9 mouse cellular contexts compared by ENCODE assay signal in genomic region chr16:30172798-30173202, GRCm38 (mm10).
DNase-seq lines count a peak whose midpoint lies in the region; ATAC-seq and TF ChIP-seq lines count a peak whose summit lies in the region.
"Had no signal": no experiment of that assay in that cellular context is flagged by ENCODE, and none has a peak within 500 bp of the region (broad histone marks: within the 10 kb centered on the region; RNA-seq: fewer than 3 reads in every experiment).

No protein-coding gene starts in this region.

- no peak for TF ChIP-seq EP300 in MEL (IDR thresholded peaks at IDR 0.05; ENCODE audit: low read depth in 1 of 2, low read length in 2 of 2)

- intact Hi-C loops in gastrocnemius, adult 2 months (cut with DNase I): loop anchor here (5.0 kb wide), 2 partner anchors 75 to 100 kb away; no protein-coding TSS in a partner anchor

- H3K36me3 ChIP-seq in MEL (ENCODE audit: control insufficient read depth in 1 of 2, insufficient read depth in 2 of 2, low read length in 2 of 2): peaks cover 0 to 3% of the 10 kb centered on the region in 2 experiments; a peak in 2 of 4 replicates
- no peaks in the 10 kb centered on the region for H3K36me3 ChIP-seq in hindbrain, embryonic 16.5 days (ENCODE audit: control insufficient read depth, insufficient read depth, low read length)
- no peaks in the 10 kb centered on the region for H3K36me3 ChIP-seq in stomach, embryonic 16.5 days (ENCODE audit: control insufficient read depth, insufficient read depth, low read length)

- peaks cover 12 to 20% of the 10 kb centered on the region in 2 experiments for H3K4me1 ChIP-seq in MEL (ENCODE audit: control insufficient read depth in 1 of 2, insufficient read depth in 2 of 2, low read length in 2 of 2)
- H3K4me1 ChIP-seq in hindbrain, embryonic 16.5 days (ENCODE audit: control insufficient read depth, insufficient read depth, low read depth, low read length): peaks cover 9% of the 10 kb centered on the region
- peaks cover 36% of the 10 kb centered on the region for H3K4me1 ChIP-seq in stomach, embryonic 16.5 days (ENCODE audit: control insufficient read depth, insufficient read depth, low read length)

- TF ChIP-seq RAD21 in MEL (IDR thresholded peaks at IDR 0.05; ENCODE audit: low read depth, low read length): no peak

- H3K4me2 ChIP-seq in hindbrain, embryonic 16.5 days (ENCODE audit: low read length): no peak overlapping the region
- 0 out of 2 replicates have a peak overlapping the region, but pooled peaks have one; percentile 14 for H3K4me2 ChIP-seq in stomach, embryonic 16.5 days (ENCODE audit: low read depth, low read length)

- no peak for TF ChIP-seq CTCF in MEL (IDR thresholded peaks at IDR 0.05 in 2 of 3, conservative IDR thresholded peaks at IDR 0.05 in 1 of 3; ENCODE audit: control insufficient read depth in 1 of 3, insufficient read depth in 1 of 3, low read depth in 2 of 3, low read length in 3 of 3, poor library complexity in 1 of 3, severe bottlenecking in 1 of 3)
- no peak for TF ChIP-seq CTCF in gastrocnemius, adult 2 months (IDR thresholded peaks at IDR 0.05)

- peak; percentile 56 to 59 for DNase-seq in cerebellum, postnatal 14 days
- DNase-seq in MEL (ENCODE audit: low read depth, low spot score): no peak
- DNase-seq in gastrocnemius, adult 2 months: peak; percentile 92
- DNase-seq in ovary, postnatal 36 days (ENCODE audit: low spot score): no peak

- WGBS in hindbrain, embryonic 16.5 days: 32% methylated on average over 9 of the region's 9 CpGs
- WGBS in stomach, embryonic 16.5 days: 27% methylated on average over 9 of the region's 9 CpGs

- no peaks in the 10 kb centered on the region for H3K79me2 ChIP-seq in MEL (ENCODE audit: control insufficient read depth, insufficient read depth, low read length, poor library complexity)

- no peak for ATAC-seq in cerebellum, adult (ENCODE audit: insufficient number of reproducible peaks, low FRiP score, low TSS enrichment)
- ATAC-seq in hindbrain, embryonic 16.5 days: peak; percentile 70
- peak; percentile 48; the same call in 1 of the 2 replicates for ATAC-seq in megakaryocyte progenitor cell, adult 5-6 weeks (replicated peaks; ENCODE audit: poor library complexity)
- peak; percentile 63 for ATAC-seq in stomach, embryonic 16.5 days (ENCODE audit: insufficient read depth, low FRiP score)

- H3K27ac ChIP-seq in MEL (ENCODE audit: control insufficient read depth, low read depth, low read length): no peak overlapping the region
- H3K27ac ChIP-seq in gastrocnemius, adult 2 months: peak overlapping the region; percentile 73
- H3K27ac ChIP-seq in hindbrain, embryonic 16.5 days (ENCODE audit: low read depth, low read length): no peak overlapping the region
- H3K27ac ChIP-seq in stomach, embryonic 16.5 days (ENCODE audit: low read length): peak overlapping the region; percentile 84
- H3K27ac ChIP-seq: liver, embryonic 14.5 days had no signal

- H3K27me3 ChIP-seq in MEL (ENCODE audit: control insufficient read depth in 1 of 2, insufficient read depth in 2 of 2, low read length in 2 of 2): no peaks in the 10 kb centered on the region
- peaks cover 7% of the 10 kb centered on the region; the same call in 1 of the 2 replicates for H3K27me3 ChIP-seq in hindbrain, embryonic 16.5 days (replicated peaks; ENCODE audit: control insufficient read depth, insufficient read depth, low read length)
- no peaks in the 10 kb centered on the region for H3K27me3 ChIP-seq in stomach, embryonic 16.5 days (ENCODE audit: control insufficient read depth, insufficient read depth, low read length)

- H3K9me3 ChIP-seq in MEL (replicated peaks; ENCODE audit: insufficient read depth, low read length): no peaks in the 10 kb centered on the region
- no peaks in the 10 kb centered on the region for H3K9me3 ChIP-seq in hindbrain, embryonic 16.5 days (ENCODE audit: control insufficient read depth, low read length)
- no peaks in the 10 kb centered on the region for H3K9me3 ChIP-seq in stomach, embryonic 16.5 days (replicated peaks; ENCODE audit: control insufficient read depth, low read length)

- H3K4me3 ChIP-seq in MEL (ENCODE audit: control insufficient read depth in 1 of 2, insufficient read depth in 1 of 2, low read depth in 2 of 2, low read length in 2 of 2): no peak overlapping the region
- peak overlapping the region; percentile 38 for H3K4me3 ChIP-seq in gastrocnemius, adult 2 months
- no peak overlapping the region for H3K4me3 ChIP-seq in hindbrain, embryonic 16.5 days (ENCODE audit: low read length)
- H3K4me3 ChIP-seq in stomach, embryonic 16.5 days (replicated peaks; ENCODE audit: low read length): no peak overlapping the region

- no peak for TF ChIP-seq POLR2A in MEL (IDR thresholded peaks at IDR 0.05; ENCODE audit: control insufficient read depth in 1 of 2, insufficient read depth in 1 of 2, low read depth in 1 of 2, low read length in 2 of 2, poor library complexity in 1 of 2)

- no peak overlapping the region for H3K9ac ChIP-seq in MEL (ENCODE audit: control insufficient read depth, low read depth, low read length, poor library complexity, severe bottlenecking)
- no peak overlapping the region for H3K9ac ChIP-seq in hindbrain, embryonic 16.5 days (ENCODE audit: low read depth, low read length)
- no peak overlapping the region for H3K9ac ChIP-seq in stomach, embryonic 16.5 days (ENCODE audit: low read length)
- H3K9ac ChIP-seq: liver, embryonic 14.5 days had no signal

TF ChIP-seq in MEL, 35 proteins besides CTCF, POLR2A, EP300 and RAD21:
- TF ChIP-seq CHD2 (IDR thresholded peaks at IDR 0.05; ENCODE audit: low read length) (no peak), BHLHE40 (IDR thresholded peaks at IDR 0.05; ENCODE audit: borderline replicate concordance, low read depth, low read length) (no peak), MEF2A (IDR thresholded peaks at IDR 0.05; ENCODE audit: extremely low read depth, insufficient replicate concordance, low read depth, low read length, poor library complexity, severe bottlenecking) (no peak), TBP (IDR thresholded peaks at IDR 0.05; ENCODE audit: low read depth, low read length) (no peak), ZKSCAN1 (IDR thresholded peaks at IDR 0.05; ENCODE audit: low read depth, low read length) (peak; percentile 39; the same call in 1 of the 2 replicates), USF2 (IDR thresholded peaks at IDR 0.05; ENCODE audit: borderline replicate concordance in 1 of 2, insufficient read depth in 1 of 2, low read depth in 1 of 2, low read length in 2 of 2) (no peak)

Comparison
In these comparisons a context has a peak if more than half of its experiments do, and no peak if none do; other contexts are left out.
1. DNase-seq: peak in cerebellum, postnatal 14 days (2 of 2) and gastrocnemius, adult 2 months (single experiment); none in MEL (single experiment) and ovary, postnatal 36 days (single experiment).
2. H3K27ac ChIP-seq: peak in gastrocnemius, adult 2 months (single experiment) and stomach, embryonic 16.5 days (single experiment); none in MEL (single experiment) and hindbrain, embryonic 16.5 days (single experiment).